Mouse (Mus musculus) adrenal gland, postnatal 4 days (tissue): ENCODE data around the gene Mrgprb3. TPM values are rescaled to one million over a fixed set of nuclear protein-coding genes. Genes with fewer than 3 reads are reported as not detected.

Experiments used
- DNase-seq, 2 experiments: peaks; one replicate each; pipeline ENCODE4 v3.0.0; 2021 to 2022; ENCODE audit warnings: low spot score in 2 of 2, mixed read lengths in 2 of 2
- long read RNA-seq, 2 experiments: library from polyadenylated mRNA; stranded (forward); transcript quantifications; one replicate each; pipeline ENCODE4 v2.0.0; 2021
- total RNA-seq, 2 experiments: library from RNA; stranded (reverse); gene quantifications; 2 replicates each; pipeline ENCODE4 v1.2.3; 2021

Mrgprb3 gene
- total RNA-seq, result not detected
- long read RNA-seq, experiment 1, result 0 reads
- long read RNA-seq, experiment 2, result 0 reads

DNA sequence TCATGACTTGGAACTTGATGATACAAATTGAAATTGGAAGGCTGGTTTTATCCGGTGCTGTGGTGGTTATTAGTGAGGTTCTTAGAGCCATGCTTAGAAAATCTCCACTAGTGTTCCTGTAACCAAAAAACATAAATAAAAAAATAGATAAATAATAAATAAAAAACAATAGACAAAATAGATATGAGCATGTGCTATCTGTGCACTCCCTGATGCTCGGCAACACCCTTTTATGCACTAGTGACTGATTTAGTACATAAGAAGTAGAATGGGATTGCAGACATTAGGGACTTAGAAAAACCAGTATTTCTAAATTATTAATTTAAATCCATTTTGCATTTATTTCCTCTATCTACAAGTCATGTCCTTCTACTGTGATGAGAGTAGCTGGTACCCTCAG is at the start of gene Mrgprb3:
Gene Mrgprb3 (minus strand): TSS at position 101 of the 400 bp plus-strand sequence.
- no peak for DNase-seq

Other genes starting within 250 kb of the Mrgprb3 start
- 1 to 10 TPM in 1 of 2 experiments, under 1 TPM in 1; 0.28 to 1.0 TPM for gene Mrgprb1, start 187.5 kb downstream of the Mrgprb3 start, total RNA-seq
- under 1 TPM; 0.06 to 0.11 TPM for gene Mrgprx2, start 144.5 kb downstream of the Mrgprb3 start, total RNA-seq
- gene Mrgprb2, start 85.7 kb downstream of the Mrgprb3 start, total RNA-seq, result under 1 TPM; 0.14 to 0.42 TPM
- 10 to 100 TPM; 14.6 to 14.7 TPM for gene Zdhhc13, start 145.2 kb upstream of the Mrgprb3 start, total RNA-seq
- gene Csrp3, start 204.2 kb upstream of the Mrgprb3 start, total RNA-seq, result 10 to 100 TPM in 1 of 2 experiments, 1 to 10 TPM in 1; 1.7 to 17.0 TPM
- 10 to 100 TPM; 15.5 to 18.8 TPM for gene E2f8, start 237.8 kb upstream of the Mrgprb3 start, total RNA-seq